Mouse (Mus musculus) left cerebral cortex, postnatal 14 days (tissue): ENCODE measurements around the gene Tmbim1. TPM values are rescaled to one million over a fixed set of nuclear protein-coding genes. Genes with fewer than 3 reads are reported as not detected.

Experiments
- DNase-seq, 2 experiments: peaks; one replicate each; pipeline ENCODE4 v3.0.0; 2021 to 2022; ENCODE audit warnings: low spot score in 2 of 2, mixed read lengths in 1 of 2
- intact Hi-C: fragments of 180-260 bp; cut with DNase I; formaldehyde crosslinking; loops from one replicate; pipeline ENCODE4 v1.15.1; 2025
- total RNA-seq, 2 experiments: library from RNA; stranded (reverse); gene quantifications; 2 replicates each; pipeline ENCODE4 v1.2.3; 2021

Tmbim1 gene
- total RNA-seq, 2 experiments from 2014 or later = 16.3 to 17.8 TPM

- intact Hi-C loops = no loop called here
These were observed 56.6 kb downstream of the Tmbim1 start for GRCm38 (mm10) chr1:74248799-74249198.

GRCm38 (mm10) chr1:74245525-74245924 is 59.9 kb downstream of the Tmbim1 start:
- intact Hi-C loops = no loop called here
- no peak for DNase-seq

More at GRCm38 (mm10) chr1:74248799-74249198, 56.6 kb downstream of the Tmbim1 start:
- peak in 1 of 2 experiments; percentile 44 for DNase-seq

GRCm38 (mm10) chr1:74240832-74241231 is 64.6 kb downstream of the Tmbim1 start:
- intact Hi-C loops = loop anchor here (5.0 kb wide), 1 partner anchor 34 kb away; no protein-coding TSS in a partner anchor
- no peak for DNase-seq

GRCm38 (mm10) chr1:74240311-74240710 is 65.1 kb downstream of the Tmbim1 start:
- DNase-seq = peak; percentile 81 to 85
- intact Hi-C loops = loop anchor here (5.0 kb wide), 1 partner anchor 33 kb away; no protein-coding TSS in a partner anchor

GRCm38 (mm10) chr1:74239618-74240017 is 65.8 kb downstream of the Tmbim1 start:
- peak; percentile 42 to 52 for DNase-seq
- intact Hi-C loops = loop anchor here (5.0 kb wide), 1 partner anchor 32 kb away; no protein-coding TSS in a partner anchor

GRCm38 (mm10) chr1:74239162-74239561 is 66.3 kb downstream of the Tmbim1 start:
- intact Hi-C loops = no loop called here

More at GRCm38 (mm10) chr1:74239162-74239561, 66.3 kb downstream of the Tmbim1 start:
- DNase-seq = no peak

Other genes starting within 250 kb of the Tmbim1 start
- 10 to 100 TPM; 30.2 to 39.1 TPM for gene Tns1, start 181.2 kb downstream of the Tmbim1 start, total RNA-seq
- under 1 TPM in 1 of 2 experiments, not detected in 1; 0.17 TPM for gene Rufy4, start 180.1 kb downstream of the Tmbim1 start, total RNA-seq
- under 1 TPM; 0.11 to 0.17 TPM for gene Cxcr2, start 151.6 kb downstream of the Tmbim1 start, total RNA-seq
- gene Cxcr1, start 111.0 kb downstream of the Tmbim1 start, total RNA-seq = not detected
- gene Arpc2, start 69.5 kb downstream of the Tmbim1 start, total RNA-seq = 100 to 1,000 TPM; 281 to 300 TPM
- gene Gpbar1, start 27.1 kb downstream of the Tmbim1 start, total RNA-seq = not detected
- gene Aamp, start 20.9 kb downstream of the Tmbim1 start, total RNA-seq = 100 to 1,000 TPM; 135 to 137 TPM
- gene Pnkd, start 20.7 kb downstream of the Tmbim1 start, total RNA-seq = 100 to 1,000 TPM; 118 to 134 TPM
- gene Catip, start 56.5 kb upstream of the Tmbim1 start, total RNA-seq = 1 to 10 TPM in 1 of 2 experiments, under 1 TPM in 1; 0.75 to 1.9 TPM
- gene Slc11a1, start 69.6 kb upstream of the Tmbim1 start, total RNA-seq = 1 to 10 TPM; 3.4 to 4.3 TPM
- gene Ctdsp1, start 85.9 kb upstream of the Tmbim1 start, total RNA-seq = 10 to 100 TPM; 17.7 to 25.5 TPM
- gene Vil1, start 103.8 kb upstream of the Tmbim1 start, total RNA-seq = 1 to 10 TPM in 1 of 2 experiments, under 1 TPM in 1; 0.64 to 1.1 TPM
- gene Cnot9, start 200.4 kb upstream of the Tmbim1 start, total RNA-seq = 10 to 100 TPM; 33.6 to 35.2 TPM
- 10 to 100 TPM; 13.6 to 14.7 TPM for gene Plcd4, start 237.3 kb upstream of the Tmbim1 start, total RNA-seq
- gene Usp37, start 238.7 kb upstream of the Tmbim1 start, total RNA-seq = 10 to 100 TPM; 21.1 to 23.7 TPM